Mouse (Mus musculus) liver, embryonic 14.5 days (tissue): ENCODE results near the gene Naga.

ENCODE experiments used
- CTCF ChIP-seq: IDR thresholded peaks from 2 replicates; pipeline ENCODE4 v1.5.1; 2016; ENCODE audit warnings: antibody characterized with exemption, low read depth, control low read depth
- EP300 ChIP-seq: IDR thresholded peaks from 2 replicates; pipeline ENCODE4 v1.6.1; 2016; ENCODE audit warnings: antibody characterized with exemption, low read depth

- TF ChIP-seq CTCF (no peak), EP300 (no peak)
Observed at GRCm38 (mm10) chr15:82374437-82374836, 35.7 kb upstream of the Naga start.
